Mouse (Mus musculus): ENCODE measurements around the gene Pla2g7.
"Not testable (repeated sequence)": the region's sequence is repeated elsewhere in the genome, so short reads cannot be mapped to it uniquely, and the experiment has no call there.

The Pla2g7 gene

DNA sequence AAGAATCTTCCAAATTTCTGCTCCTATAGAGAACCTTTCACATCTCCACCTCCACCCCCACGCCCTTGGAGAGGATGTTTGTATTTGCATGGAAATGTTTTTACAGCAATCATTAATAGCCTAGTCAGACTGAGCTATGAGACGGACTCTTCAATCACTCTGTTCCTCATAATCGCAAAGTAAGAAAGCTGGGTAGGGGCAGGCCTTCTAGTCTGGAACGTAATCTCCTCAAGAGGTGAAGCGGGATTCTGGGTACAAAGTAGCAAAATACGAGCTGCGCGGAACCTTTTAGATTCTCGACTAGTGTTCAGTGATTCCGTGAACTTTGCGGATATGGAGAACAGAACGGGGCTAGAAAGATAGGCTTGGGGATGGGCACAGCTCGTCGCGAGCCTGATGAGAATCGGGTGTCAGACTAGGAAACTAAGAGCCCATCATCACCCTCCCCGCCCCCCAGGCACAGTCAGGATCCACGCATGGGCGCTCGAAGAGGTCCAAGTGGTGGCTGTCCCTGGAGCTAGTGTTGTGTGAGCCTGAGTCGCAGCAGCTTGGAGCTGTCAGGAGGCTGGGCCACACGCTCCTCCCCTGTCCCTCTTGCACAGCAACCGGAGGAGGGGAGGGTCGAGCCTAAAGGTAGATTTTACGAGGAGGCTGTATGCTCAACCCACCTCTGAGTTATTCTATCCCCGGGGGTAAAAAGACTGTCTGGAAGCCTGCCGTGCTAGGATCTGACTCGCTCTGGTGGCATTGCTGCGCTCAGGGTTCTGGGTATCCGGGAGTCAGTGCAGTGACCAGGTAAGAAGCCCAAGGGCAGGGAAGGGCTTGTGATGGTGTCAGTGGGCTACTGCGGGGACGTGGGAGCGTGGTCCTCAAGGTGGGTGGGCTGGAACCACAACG lies at the start of gene Pla2g7:
TSS of gene Pla2g7 (plus strand) at position 107 of the 897 bp plus-strand sequence.
- in situ Hi-C loops (cut with MseI, MboI): no loop called here

DNA sequence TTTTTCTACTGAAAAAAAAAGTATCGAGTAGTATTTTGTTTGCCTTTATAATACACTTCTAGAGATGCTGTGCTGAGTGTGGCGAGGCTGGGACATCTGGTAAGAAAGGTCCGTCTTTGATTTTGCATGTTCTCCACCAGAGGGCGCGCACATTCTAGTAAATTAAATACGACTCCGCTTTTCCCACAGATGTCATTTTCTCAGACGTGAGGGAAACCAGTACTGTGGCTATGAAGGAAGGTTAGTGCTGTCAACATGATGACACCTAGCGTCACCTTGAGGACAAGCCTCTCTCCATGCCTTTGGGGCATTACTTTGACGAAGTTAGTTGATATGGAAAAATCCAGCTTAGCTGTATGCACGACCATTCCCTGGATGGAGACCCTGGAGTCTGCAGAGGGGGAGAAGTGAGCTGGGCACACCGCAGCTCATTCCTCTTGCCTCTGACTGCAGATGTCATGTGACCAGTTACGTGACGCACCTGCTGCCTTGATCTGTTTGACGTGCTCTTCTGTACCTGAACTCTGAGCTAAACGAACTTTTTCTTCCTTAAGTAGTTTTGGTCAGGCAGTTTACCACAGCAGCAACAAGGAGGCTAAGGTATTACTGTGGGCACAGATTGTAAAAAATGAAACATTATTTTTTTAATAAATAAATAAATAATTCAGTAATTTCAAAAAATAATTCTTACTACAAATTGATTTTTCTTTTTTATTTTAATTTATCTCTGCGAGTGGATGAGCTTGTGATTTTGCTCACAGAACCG lies 49.1 kb upstream of the Pla2g7 start:
- in situ Hi-C loops (cut with MseI, MboI): loop anchor here (5.0 kb wide), 2 partner anchors 88 to 93 kb away; no protein-coding TSS in a partner anchor

GRCm38 (mm10) chr17:43520166-43520565 lies 47.7 kb upstream of the Pla2g7 start:
- in situ Hi-C loops (cut with MseI, MboI): no loop called here

- in situ Hi-C loops (cut with MseI, MboI): no loop called here
These were observed 37.4 kb upstream of the Pla2g7 start for GRCm38 (mm10) chr17:43530507-43530906.

DNA sequence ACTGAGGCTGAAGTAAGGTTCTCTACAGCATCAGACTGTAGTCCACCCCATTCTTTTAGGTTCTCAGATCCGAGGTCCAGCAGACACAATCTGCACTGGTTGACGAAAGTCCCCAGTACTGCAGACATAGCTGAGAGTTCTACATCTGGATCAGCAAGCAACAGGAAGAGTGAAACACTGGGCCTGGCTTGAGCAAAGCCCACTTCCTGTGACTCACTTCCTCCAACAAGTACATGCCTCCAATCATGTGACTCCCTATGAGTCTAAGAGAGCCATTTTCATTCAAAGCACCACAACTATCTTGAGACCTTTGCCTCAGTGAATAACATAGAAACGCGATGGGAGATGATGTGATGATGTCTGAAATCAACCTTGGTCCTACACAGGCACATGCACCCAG lies 36.7 kb upstream of the Pla2g7 start:
- in situ Hi-C loops (cut with MseI, MboI): no loop called here

DNA sequence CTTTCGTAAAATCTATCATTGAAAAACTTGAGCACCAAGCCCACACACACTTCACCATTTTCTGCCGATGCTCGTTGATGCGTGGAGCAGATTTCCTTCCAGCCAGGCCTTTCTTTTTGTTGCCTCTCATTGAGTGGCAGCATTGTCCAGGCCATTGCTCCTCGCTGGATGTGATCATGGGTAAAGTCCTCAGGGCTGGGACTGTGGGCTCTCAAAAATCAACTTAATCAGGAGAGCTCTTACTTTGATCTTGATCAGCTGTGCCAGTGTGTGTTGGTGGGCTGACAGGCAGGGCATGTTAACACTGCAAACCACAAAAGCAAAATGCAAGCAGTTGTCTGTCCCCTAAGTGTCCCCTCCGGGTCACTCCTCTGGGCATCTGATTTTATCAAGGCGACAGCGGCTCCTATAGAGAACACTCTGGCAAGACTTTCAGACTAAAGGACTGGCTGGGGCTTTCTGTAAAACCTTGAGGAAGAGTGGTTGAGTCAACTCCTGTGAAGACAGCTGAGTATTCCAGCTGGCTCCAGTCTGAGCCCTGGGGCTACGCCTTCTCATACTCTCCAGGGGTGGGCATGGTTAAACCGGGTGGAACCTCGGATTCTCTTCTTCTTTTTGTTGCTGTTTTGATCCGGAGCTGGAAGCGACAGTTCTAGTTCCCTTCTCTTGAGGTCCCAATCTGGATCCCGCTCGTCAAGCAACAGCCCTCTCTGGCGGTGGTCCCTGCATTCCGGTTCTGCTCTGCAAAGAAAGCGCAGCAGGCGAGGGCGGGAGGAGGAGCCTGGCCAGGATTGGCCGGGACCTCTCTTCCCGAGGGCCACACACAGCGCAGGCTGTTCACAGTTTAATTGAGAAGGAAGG lies 33.3 kb upstream of the Pla2g7 start:
- in situ Hi-C loops (cut with MseI, MboI): no loop called here

GRCm38 (mm10) chr17:43536841-43537240 lies 31.1 kb upstream of the Pla2g7 start:
- in situ Hi-C loops (cut with MseI, MboI): not testable (repeated sequence)

- in situ Hi-C loops (cut with MseI, MboI): no loop called here
These were observed 29.1 kb upstream of the Pla2g7 start for GRCm38 (mm10) chr17:43538767-43539166.

DNA sequence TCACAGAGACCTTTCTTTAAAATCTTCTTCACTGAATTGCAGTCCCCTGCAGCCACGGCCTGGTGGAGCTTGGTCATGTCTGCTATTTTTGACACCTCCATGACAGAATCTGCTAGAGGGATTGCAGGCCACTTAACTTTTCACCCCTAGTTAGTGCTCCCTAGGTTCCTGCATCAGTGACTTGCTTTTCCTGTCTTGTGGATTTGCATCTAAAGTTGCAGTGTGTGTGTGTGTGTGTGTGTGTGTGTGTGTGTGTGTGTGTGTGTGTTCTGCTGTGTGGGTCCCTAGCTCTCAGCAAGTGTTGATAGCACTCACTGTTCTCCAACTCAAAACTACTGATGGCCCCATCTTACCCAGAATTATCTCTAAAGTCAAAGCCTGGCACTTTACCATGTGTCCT lies 24.4 kb upstream of the Pla2g7 start, which contains the start of gene Ankrd66:
TSS of gene Ankrd66 (minus strand) at position 101 of the 400 bp plus-strand sequence.
- in situ Hi-C loops (cut with MseI, MboI): no loop called here

DNA sequence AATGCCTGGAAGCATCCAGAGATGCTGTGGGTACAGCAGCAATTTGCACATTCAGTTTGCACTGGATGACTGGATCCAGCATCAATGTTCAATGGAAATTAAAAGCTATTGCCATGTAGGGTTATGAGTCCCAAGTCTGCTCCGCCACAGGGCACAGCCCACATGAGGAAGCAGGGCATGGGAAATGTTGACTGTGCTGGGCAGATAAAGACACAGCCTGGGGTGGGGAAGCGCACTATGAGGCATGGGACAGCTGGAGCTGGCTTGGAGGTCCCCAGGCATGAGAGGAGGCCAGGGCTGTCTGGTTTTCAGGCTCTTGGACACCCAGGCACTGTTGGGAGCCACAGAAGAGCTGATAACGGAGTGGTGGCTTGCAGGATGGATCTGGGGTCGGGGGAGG lies 23.9 kb upstream of the Pla2g7 start:
- in situ Hi-C loops (cut with MseI, MboI): no loop called here

GRCm38 (mm10) chr17:43551122-43551630 lies 16.7 kb upstream of the Pla2g7 start:
- in situ Hi-C loops (cut with MseI, MboI): no loop called here

GRCm38 (mm10) chr17:43554516-43555403 lies 13.1 kb upstream of the Pla2g7 start:
- in situ Hi-C loops (cut with MseI, MboI): no loop called here

DNA sequence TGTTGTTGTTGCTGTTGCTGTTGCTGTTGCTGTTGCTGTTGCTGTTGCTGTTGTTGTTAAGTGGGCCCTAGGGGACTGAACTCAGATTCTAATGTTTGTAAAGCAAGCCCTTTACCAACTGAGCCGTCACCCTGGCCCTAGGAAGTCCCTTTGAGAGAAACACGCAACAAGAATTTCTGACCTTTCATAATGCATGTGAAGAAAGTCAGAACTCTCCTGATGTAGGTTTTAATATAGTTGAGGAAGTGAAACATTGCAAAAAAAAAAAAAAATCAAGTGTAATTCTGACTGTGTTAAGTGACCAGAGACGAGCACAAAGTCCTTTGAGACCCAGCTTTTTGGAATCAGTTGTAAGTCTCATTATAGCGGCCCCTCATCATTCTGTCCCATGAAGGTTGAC lies 10.8 kb upstream of the Pla2g7 start:
- in situ Hi-C loops (cut with MseI, MboI): no loop called here

- in situ Hi-C loops (cut with MseI, MboI): no loop called here
These were observed 10.3 kb upstream of the Pla2g7 start for GRCm38 (mm10) chr17:43557541-43558090.

GRCm38 (mm10) chr17:43558678-43559077 lies 9.2 kb upstream of the Pla2g7 start:
- in situ Hi-C loops (cut with MseI, MboI): no loop called here

DNA sequence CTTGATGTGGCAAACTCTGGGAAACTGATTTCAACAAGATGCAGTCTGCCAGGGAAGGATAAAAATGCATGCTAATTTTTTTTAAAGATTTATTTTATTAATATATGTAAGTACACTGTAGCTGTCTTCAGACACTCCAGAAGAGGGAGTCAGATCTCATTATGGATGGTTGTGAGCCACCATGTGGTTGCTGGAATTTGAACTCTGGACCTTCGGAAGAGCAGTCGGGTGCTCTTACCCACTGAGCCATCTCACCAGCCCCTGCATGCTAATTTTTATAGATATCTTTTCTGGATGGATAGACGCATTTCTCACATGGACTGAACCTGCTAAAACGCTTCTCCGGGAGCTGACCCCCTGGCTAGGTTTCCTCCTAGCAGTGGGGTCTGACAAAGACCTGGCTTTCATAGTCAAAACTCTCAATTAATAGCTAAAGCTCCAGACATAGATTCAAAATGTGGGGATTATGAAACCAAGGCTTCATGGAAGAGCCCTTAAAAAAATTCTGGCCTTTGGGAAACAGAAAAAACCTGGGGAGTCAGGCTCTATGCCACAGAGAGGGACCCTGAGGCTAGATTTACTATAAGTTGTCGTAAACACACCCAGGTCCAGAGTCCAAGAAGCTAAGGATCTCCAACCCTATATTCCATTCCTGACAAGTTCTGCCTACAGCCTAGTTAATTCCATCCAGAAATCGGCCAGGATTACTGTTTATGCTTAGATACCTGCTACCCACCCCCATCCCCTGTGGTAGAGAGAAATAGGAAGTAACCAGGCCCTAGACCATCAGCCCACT lies 4.5 kb upstream of the Pla2g7 start:
- in situ Hi-C loops (cut with MseI, MboI): no loop called here

- in situ Hi-C loops (cut with MseI, MboI): no loop called here
These were observed 306 bp upstream of the Pla2g7 start for GRCm38 (mm10) chr17:43567593-43567991.

DNA sequence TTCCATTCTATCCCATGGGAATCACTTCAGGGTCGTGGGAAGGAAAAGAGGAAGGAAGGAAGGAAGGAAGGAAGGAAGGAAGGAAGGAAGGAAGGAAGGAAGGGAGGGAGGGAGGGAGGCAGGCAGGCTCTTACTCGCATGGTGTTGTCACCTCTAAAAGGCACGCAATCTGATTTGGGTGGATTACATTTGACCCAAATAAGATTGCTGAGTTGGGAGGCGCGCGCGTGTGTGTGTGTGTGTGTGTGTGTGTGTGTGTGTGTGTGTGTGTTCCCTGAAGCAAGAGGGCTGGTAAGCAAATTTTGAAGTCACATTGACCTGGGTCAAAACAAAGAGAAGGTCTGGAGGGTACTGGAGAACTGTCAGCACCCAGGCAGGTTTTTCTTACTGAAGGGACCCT lies 1.4 kb downstream of the Pla2g7 start:
- in situ Hi-C loops (cut with MseI, MboI): no loop called here

DNA sequence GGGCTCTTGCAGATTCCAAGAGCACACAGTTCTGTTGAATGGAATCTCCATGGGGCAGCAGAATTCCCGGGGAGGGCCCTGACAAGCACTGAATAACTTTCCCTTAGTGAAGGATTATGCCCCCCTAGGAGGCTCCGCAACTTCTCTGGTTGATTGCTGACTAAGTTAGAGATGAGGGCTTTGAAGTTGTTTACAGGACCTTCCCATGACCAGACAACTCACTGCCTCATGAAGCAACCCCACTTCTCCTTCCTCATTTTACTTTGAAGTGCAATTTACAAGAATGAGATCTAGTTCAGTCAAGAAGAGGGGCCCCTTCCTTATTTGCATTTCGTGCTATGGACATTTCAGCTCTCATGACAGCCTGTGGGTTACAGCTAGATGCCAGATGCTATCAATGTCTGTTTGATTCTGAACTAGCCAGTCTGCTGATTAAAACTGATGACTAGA lies 5.8 kb downstream of the Pla2g7 start:
- in situ Hi-C loops (cut with MseI, MboI): no loop called here
